Mouse (Mus musculus) neural tube, embryonic 14.5 days (tissue): ENCODE results near the gene Grcc10. TPM values are rescaled to one million over a fixed set of nuclear protein-coding genes. Genes with fewer than 3 reads are reported as not detected.

ENCODE experiments used
- ATAC-seq: fragments of 200-750 bp; cut with Nextera tagmentation; 2 replicates; pipeline ENCODE4 v1.8.0; 2017; ENCODE audit warnings: low read depth, mild to moderate bottlenecking, moderate TSS enrichment, moderate library complexity
- H3K27ac ChIP-seq: fragments of 300-500 bp; sonication (generic); 2 replicates; pipeline ENCODE4 v1.5.1; 2014; ENCODE audit warnings: low read depth, mild to moderate bottlenecking, control low read depth, low read length, moderate library complexity, mixed read lengths
- H3K27me3 ChIP-seq: fragments of 300-500 bp; sonication (generic); 2 replicates; pipeline ENCODE4 v1.6.1; 2014; ENCODE audit warnings: low read length; ENCODE audit not compliant: control insufficient read depth, insufficient read depth
- H3K36me3 ChIP-seq: fragments of 300-500 bp; sonication (generic); 2 replicates; pipeline ENCODE4 v1.6.1; 2014; ENCODE audit warnings: low read length, mixed read lengths; ENCODE audit not compliant: control insufficient read depth, insufficient read depth
- H3K4me1 ChIP-seq: fragments of 300-500 bp; sonication (generic); 2 replicates; pipeline ENCODE4 v1.6.1; 2014; ENCODE audit warnings: low read length; ENCODE audit not compliant: control insufficient read depth, insufficient read depth
- H3K4me2 ChIP-seq: fragments of 300-500 bp; sonication (generic); 2 replicates; pipeline ENCODE4 v1.6.1; 2014; ENCODE audit warnings: mild to moderate bottlenecking, low read depth, low read length, control low read depth
- H3K4me3 ChIP-seq: fragments of 300-500 bp; sonication (generic); 2 replicates; pipeline ENCODE4 v1.5.1; 2014; ENCODE audit warnings: low read depth, low read length, control low read depth, mixed read lengths
- H3K9ac ChIP-seq: fragments of 300-500 bp; sonication (generic); replicated peaks from 2 replicates; pipeline ENCODE4 v1.6.1; 2014; ENCODE audit warnings: low read depth, mild to moderate bottlenecking, control low read depth, low read length, mixed read lengths
- H3K9me3 ChIP-seq: fragments of 300-500 bp; sonication (generic); 2 replicates; pipeline ENCODE4 v1.6.1; 2016; ENCODE audit warnings: low read length; ENCODE audit not compliant: control insufficient read depth
- WGBS: fragments of 180-500 bp; shearing (Covaris S2); extraction: QIAGEN DNeasy Blood & Tissue Kit; methylation state at CpG from one replicate; pipeline ENCODE4 v1.1.7; 2014; 5-methylcytosine and 5-hydroxymethylcytosine counted together
- polyA plus RNA-seq: library from polyadenylated mRNA; unstranded; fragments of >200 nt; fragmentation: Nextera tagmentation; extraction: Ambion mirVana; gene quantifications from 2 replicates; pipeline ENCODE4 v1.2.1, GENCODE M21; 2014

Gene Grcc10
- polyA plus RNA-seq, 1 experiment from 2014 or later: 689 TPM

DNA sequence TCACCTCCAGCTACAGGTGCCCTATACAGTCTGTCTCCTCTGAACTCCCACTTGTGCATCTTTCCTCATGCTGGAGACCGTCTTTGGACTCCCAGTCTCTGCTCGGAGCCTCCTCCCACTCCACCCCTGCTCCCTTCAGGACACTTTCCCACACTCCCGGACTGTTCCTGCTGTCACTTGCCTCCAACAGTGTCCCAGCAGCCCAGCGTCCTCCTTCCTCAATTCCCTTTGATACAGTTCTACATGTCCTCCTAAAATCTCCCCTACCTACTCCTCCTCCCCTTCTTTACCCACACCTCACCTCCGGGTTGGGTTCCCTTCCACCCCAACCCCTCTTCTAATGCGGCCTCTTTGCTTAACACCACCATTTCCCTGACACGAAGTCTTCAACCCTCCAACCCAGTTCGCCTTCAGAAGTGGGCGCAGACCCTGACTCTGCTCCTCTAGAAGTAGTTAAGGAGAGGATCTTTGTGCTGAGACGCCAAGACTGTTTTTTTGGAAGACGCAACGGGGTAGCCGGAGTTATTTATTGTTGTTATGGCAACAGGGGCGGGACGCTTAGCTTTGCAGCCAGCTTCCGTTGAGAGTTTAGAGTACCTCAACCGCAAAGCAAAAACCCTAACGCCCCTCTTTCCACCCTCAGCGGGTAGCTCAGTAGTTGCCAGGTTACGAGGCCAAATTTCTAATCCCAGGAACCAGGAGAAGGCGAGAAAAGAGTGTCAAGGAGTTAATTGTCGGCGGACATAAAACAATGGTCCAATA lies 38.2 kb upstream of the Grcc10 start, which contains the start of gene Lrrc23:
Gene Lrrc23, minus strand, starts transcription at position 506 of the 762 bp plus-strand sequence.
- WGBS: 3% methylated on average over 23 of the region's 23 CpGs
- Histone ChIP-seq H3K27me3 (no peaks in the 10 kb centered on the region), H3K4me2 (peak within 1 kb of the TSS; percentile 59), H3K4me3 (peak within 1 kb of the TSS; percentile 28), H3K9me3 (no peaks in the 10 kb centered on the region), H3K4me1 (peaks cover 5% of the 10 kb centered on the region; the same call in 1 of the 2 replicates), H3K36me3 (no peaks in the 10 kb centered on the region), H3K9ac (peak within 1 kb of the TSS; percentile 29), H3K27ac (no peak within 1 kb of the TSS)
- peak; percentile 65 for ATAC-seq

DNA sequence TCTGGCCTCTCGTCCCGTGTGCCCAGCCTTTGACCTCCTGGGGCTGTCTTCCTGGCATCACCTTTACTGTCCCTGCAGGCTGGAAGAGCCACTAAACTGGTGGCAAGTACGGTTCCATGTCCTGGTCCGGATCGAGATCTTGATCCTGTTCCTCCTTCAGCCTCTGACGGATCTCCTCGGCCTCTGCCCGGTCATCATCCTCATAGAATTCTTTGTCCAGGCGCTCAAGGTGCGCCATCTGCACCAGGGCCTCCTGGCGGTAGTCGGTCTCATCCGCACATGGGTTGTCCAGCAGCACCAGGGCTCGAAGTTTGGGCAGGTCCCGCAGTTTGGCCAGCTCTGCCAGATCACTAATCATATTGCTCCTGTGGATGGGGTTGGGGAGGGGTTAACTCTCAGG lies 29.3 kb upstream of the Grcc10 start:
- Histone ChIP-seq H3K36me3 (no peaks in the 10 kb centered on the region), H3K4me2 (no peak overlapping the region), H3K27ac (no peak overlapping the region), H3K9me3 (no peaks in the 10 kb centered on the region), H3K9ac (no peak overlapping the region), H3K4me1 (peaks cover 9% of the 10 kb centered on the region), H3K4me3 (no peak overlapping the region), H3K27me3 (no peaks in the 10 kb centered on the region; the same call in 1 of the 2 replicates)
- ATAC-seq: no peak
- 90% methylated on average over 15 of the region's 15 CpGs for WGBS

DNA sequence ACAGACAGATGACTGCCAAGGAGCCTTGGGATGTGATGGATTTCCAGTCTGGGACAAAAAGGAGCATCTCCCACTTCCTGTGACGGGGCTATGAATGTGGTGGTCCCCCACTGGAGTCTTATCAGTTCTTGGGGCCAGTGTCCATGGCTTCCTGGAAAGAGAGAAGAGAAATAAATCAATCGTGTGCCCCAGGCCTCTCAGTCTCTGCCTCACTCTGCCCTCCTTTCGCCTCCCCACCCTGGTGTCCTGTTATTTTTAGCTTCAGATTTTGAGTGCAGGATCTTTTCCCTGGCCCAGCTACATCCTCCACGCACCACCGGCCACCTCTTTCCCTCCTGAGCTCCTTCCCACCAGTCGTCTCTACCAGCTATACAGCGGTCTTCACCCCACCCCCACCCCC lies 28.8 kb upstream of the Grcc10 start:
- peaks cover 9% of the 10 kb centered on the region for H3K4me1 ChIP-seq
- peak overlapping the region; percentile 47 for H3K4me3 ChIP-seq
- H3K27me3 ChIP-seq: no peaks in the 10 kb centered on the region; the same call in 1 of the 2 replicates
- peak overlapping the region; percentile 57 for H3K9ac ChIP-seq
- H3K9me3 ChIP-seq: no peaks in the 10 kb centered on the region
- ATAC-seq: no peak
- H3K27ac ChIP-seq: peak overlapping the region; percentile 52
- peak overlapping the region; percentile 71 for H3K4me2 ChIP-seq
- no peaks in the 10 kb centered on the region for H3K36me3 ChIP-seq
- 56% methylated on average over 7 of the region's 7 CpGs for WGBS

DNA sequence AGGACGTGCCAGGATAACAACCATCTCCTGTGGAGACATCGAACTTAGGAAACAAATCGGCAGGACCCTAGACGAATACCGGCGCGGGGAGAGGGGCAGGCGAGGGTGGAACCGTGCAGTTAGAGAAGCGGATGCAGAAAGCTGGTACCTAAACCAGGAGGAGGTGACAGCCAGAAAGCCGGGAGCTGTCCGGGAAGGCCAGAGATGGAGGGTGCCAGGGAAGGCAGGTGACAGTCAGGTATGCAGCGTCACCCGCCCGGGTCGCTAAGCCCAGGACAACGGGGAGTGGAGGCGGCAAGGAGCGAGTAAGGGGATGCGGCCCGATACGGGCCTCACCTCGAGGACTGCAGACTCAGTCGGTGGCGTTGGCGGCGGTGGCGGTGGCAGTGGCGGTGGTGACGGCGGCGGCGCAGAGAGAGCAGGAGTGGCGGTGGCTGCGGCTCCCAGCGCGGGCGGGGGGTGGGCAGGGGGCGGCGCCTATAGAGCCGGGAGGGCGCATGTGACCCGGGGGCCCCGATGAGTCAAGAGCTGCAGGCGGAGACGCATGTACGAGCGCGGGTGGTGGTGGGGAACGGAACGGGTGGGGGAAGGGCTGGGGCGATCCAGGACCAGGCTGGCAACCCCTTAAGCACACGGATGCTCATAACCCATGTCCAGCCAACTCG lies 28.1 kb upstream of the Grcc10 start, which contains the start of gene Eno2:
Gene Eno2, minus strand, starts transcription at position 573 of the 665 bp plus-strand sequence.
- Histone ChIP-seq H3K9me3 (no peaks in the 10 kb centered on the region), H3K4me2 (peak within 1 kb of the TSS; percentile 71), H3K4me1 (peaks cover 9% of the 10 kb centered on the region), H3K4me3 (peak within 1 kb of the TSS; percentile 47), H3K27ac (peak within 1 kb of the TSS; percentile 64), H3K9ac (peak within 1 kb of the TSS; percentile 57), H3K27me3 (no peaks in the 10 kb centered on the region; the same call in 1 of the 2 replicates), H3K36me3 (no peaks in the 10 kb centered on the region)
- ATAC-seq: peak; percentile 90
- WGBS: 2% methylated on average over 53 of the region's 54 CpGs

DNA sequence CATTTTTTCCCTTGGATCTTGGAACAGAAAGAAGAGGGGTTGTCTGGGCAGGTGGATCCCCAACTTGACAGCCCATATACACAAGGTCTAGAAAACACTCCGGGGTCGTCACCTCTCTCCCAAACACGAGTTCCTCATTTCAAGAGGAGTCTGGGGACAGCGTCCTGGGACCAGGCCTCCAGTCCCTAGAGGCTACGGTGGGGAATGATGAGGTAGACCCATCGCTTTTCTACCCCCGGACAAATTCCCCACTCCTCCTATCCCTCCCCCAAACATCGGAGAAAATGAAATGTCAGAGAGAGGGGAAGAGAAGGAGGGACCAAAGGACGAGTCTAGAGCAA lies 27.5 kb upstream of the Grcc10 start:
- 5% methylated on average over 9 of the region's 9 CpGs for WGBS
- peak; percentile 3; the same call in 1 of the 2 replicates for ATAC-seq
- H3K9me3 ChIP-seq: no peaks in the 10 kb centered on the region
- H3K4me2 ChIP-seq: peak overlapping the region; percentile 71
- peak overlapping the region; percentile 57; the same call in 1 of the 2 replicates for H3K9ac ChIP-seq
- H3K27me3 ChIP-seq: no peaks in the 10 kb centered on the region; the same call in 1 of the 2 replicates
- H3K36me3 ChIP-seq: no peaks in the 10 kb centered on the region
- H3K4me3 ChIP-seq: peak overlapping the region; percentile 47
- H3K27ac ChIP-seq: peak overlapping the region; percentile 64; the same call in 1 of the 2 replicates
- peaks cover 9% of the 10 kb centered on the region for H3K4me1 ChIP-seq

DNA sequence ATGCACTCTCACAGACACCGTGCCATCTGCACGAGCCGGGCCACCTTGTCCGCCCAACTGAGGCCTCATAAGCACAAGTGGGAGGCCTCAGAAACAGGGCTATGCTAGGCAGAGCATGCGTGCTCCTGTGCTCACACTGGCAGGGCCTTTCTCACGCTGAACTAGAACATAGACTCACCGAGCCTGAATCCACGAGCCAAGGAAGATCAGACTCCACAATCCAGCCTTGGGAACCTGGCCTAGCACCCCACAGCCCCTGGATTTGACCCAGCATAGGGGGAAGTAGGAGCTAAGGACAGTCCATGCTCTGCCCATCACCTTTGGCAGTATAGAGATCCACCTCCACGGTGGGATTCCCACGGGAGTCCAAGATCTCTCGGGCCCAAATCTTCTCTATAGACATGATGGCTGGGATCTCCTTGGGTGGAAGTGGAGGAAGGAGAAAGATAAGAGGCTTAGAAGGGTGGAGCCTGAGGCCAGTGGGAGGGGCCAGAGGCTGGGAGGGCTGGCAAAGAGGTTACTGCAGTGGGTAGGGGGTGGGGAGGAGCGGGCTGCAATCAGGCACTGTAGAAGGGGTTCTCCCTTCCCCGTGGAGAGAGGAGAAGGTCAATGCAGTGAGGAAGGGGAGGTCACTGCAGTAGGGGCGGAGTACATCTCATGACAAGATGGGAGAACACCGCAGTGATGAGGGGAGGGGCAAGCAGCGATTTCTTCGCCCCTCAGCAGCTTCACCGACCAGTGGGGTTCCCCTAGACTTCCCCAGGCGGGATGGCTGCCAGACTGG lies 26.9 kb upstream of the Grcc10 start:
- Histone ChIP-seq H3K4me2 (peak overlapping the region; percentile 71), H3K27ac (no peak overlapping the region), H3K9me3 (no peaks in the 10 kb centered on the region), H3K36me3 (no peaks in the 10 kb centered on the region), H3K9ac (peak overlapping the region; percentile 57; the same call in 1 of the 2 replicates), H3K27me3 (no peaks in the 10 kb centered on the region; the same call in 1 of the 2 replicates), H3K4me1 (peaks cover 9% of the 10 kb centered on the region), H3K4me3 (peak overlapping the region; percentile 47)
- 28% methylated on average over 19 of the region's 19 CpGs for WGBS
- peak; percentile 39 for ATAC-seq

DNA sequence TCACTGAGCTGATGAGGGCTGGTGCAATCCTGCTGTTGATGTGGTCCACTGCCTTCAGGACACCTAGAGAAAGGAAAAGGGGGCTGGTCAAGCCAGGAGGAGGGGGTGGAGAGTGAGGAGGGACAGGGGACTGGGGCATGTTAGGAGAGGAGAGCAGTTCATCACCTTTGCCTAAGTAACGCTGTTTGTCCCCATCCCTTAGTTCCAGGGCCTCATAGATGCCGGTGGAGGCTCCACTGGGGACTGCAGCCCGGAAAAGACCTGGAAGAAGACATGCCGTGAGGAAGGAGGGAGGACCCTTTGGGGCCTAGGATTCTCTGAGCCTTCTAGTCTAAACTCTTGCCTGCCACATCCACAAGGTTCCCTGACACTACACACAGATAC lies 26.4 kb upstream of the Grcc10 start:
- no peak for ATAC-seq
- 50% methylated on average over 4 of the region's 4 CpGs for WGBS
- H3K27ac ChIP-seq: no peak overlapping the region
- H3K4me2 ChIP-seq: peak overlapping the region; percentile 71; the same call in 1 of the 2 replicates
- no peaks in the 10 kb centered on the region; the same call in 1 of the 2 replicates for H3K27me3 ChIP-seq
- no peaks in the 10 kb centered on the region for H3K9me3 ChIP-seq
- H3K4me1 ChIP-seq: peaks cover 9% of the 10 kb centered on the region
- peak overlapping the region; percentile 47; the same call in 1 of the 2 replicates for H3K4me3 ChIP-seq
- no peaks in the 10 kb centered on the region for H3K36me3 ChIP-seq
- H3K9ac ChIP-seq: no peak overlapping the region

DNA sequence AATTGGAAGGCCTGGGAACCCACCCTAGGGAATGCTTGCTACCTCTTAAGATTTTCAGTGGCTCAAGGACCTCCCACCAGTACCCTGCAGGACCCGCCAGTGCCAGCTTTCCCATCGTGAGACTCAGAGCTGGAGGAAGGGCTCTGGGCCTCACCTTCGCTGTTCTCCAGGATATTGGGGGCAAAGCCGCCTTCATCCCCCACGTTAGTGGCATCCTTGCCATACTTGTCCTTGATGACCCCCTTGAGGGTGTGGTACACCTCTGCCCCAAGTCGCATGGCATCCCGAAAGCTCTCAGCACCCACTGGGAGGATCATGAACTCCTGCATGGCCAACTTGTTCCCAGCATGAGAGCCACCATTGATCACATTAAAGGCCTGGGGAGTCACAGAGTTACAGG lies 24.8 kb upstream of the Grcc10 start:
- WGBS: 85% methylated on average over 7 of the region's 7 CpGs
- Histone ChIP-seq H3K27ac (no peak overlapping the region), H3K4me3 (no peak overlapping the region), H3K9ac (no peak overlapping the region), H3K27me3 (no peaks in the 10 kb centered on the region; the same call in 1 of the 2 replicates), H3K4me1 (peaks cover 9% of the 10 kb centered on the region), H3K9me3 (no peaks in the 10 kb centered on the region), H3K4me2 (no peak overlapping the region), H3K36me3 (no peaks in the 10 kb centered on the region)
- ATAC-seq: no peak
